Mouse (Mus musculus) spleen, embryonic (tissue): Measurements from ENCODE around the gene Kmt5c.

Source experiments
- CTCF ChIA-PET: fragments of 350-600 bp; sonication (Branson Sonifier 250); formaldehyde crosslinking; loops from one replicate; lab custom pipeline; 2022; lab: Charles Lee

Kmt5c gene

DNA sequence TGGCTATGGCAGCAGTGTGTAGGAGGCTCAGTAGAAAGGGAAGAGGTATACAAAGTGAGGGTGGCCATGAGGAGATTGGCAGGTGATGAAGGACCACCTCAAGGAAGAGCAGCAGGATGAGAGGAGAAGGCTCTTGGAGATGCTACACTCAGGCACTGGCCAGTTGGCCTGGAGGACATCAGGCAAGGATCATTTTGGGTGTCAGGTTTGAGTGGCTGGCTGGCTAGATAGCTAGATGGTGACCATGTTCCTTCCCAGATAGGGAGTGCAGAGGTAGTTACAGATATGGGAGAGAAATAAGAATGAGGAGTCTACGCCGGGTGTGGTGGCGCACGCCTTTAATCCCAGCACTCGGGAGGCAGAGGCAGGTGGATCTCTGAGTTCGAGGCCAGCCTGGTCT is 5.0 kb downstream of the Kmt5c start:
- CTCF ChIA-PET = no interaction called here

- CTCF ChIA-PET = no interaction called here
These were observed 6.5 kb downstream of the Kmt5c start for GRCm38 (mm10) chr7:4746326-4746980.

DNA sequence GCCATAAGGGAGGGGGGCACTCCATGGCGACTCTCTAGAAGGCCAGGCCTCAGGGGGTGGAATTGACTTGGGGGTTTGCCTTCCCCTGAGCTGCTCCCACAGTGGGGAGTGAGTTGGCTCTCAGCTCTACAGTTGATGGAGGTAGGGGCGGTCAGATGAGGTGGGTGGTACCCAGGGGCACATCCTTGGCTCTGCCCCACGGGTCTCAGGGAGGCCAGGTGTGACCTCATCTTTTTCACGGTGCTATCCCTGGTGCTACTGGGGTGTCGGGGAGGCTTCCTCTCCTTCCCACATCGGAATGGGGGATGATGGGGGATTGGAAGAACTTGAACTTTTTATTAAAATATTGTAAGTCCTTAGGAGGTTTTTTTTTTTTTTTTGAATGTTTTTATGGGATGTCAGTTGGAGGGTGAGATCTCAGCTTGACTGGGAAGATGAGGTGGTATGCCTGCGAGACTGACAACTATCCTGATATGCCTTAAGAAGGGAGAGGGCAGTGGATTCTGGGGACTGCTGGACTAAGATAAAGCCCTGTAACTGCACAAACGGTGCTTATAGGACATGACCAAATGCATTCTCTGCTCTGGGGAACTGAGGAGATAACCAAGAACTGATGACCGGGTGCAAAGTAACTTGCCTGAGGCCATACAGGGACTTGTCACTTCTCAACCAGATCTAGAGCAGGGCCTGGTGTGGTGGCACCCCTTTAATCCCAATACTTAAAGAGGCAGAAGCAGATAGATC is 7.4 kb downstream of the Kmt5c start:
- CTCF ChIA-PET = interaction anchor here (0.6 kb wide), 1 partner anchor 309 kb away, joined by 3 read pairs; no protein-coding TSS in a partner anchor

DNA sequence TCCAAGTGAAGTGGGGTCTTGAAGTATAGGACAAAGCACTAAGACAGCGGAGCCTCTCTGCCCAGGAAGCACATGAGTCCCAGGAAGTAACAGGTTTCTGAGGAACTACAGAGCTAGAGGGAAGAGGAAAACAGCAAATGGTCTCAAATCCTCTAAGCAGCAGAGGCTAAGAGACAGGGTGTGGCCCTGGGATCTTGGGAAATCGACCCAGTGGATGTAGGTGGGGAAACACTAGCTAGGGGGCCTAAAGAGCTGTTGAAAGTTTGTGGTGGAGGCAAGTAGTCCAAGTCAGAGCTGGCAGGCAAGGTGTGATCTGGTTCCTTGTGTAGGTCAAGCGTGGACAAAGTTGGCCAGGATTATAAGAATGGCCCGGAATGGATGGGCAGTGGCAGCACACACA is 8.4 kb downstream of the Kmt5c start:
- CTCF ChIA-PET = no interaction called here

- CTCF ChIA-PET = no interaction called here
These were observed 9.3 kb downstream of the Kmt5c start for GRCm38 (mm10) chr7:4749169-4749568.

DNA sequence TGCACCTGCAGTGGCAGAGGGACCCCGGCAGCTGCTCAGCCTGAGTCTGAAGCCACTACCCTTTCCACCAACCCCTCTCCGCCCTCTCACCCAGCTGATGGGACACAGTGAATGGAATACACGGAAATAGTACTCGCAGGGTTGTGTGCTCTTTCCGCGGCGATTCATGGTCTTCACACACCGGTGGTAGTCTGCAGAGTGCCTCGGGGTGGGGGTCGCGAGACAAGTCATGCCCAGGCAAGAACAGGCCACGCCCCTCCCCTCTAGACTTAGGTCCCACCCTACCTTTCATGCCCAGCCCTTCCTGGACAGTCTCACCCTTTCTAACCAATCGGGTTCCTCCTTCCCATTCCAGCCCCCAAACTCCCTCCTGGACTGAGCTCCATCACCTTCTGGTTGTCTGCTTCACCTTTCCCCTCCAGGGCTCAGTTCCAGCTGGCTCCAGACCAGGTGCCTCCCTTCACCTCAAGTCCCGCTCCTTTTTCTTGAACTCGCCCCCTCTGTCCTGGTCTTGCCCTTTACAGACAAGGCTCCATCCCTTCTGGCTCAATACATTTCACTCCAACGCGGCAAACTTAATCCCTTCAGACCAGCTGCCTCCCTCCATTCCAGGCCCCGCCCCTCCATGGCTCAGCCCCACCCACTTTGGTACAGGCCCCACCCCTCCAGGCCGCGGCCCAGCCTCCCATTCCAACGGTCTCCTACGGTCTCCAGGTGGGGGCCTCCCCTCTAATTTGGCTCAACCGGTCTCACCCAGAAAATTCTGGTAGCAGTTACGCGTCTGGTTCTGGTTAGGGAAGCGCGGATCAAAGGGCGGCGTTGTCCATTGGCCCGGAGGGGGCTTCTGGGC is 12.3 kb downstream of the Kmt5c start:
- CTCF ChIA-PET = interaction anchor here (0.6 kb wide), 1 partner anchor 188 kb away, joined by 3 read pairs; no protein-coding TSS in a partner anchor

DNA sequence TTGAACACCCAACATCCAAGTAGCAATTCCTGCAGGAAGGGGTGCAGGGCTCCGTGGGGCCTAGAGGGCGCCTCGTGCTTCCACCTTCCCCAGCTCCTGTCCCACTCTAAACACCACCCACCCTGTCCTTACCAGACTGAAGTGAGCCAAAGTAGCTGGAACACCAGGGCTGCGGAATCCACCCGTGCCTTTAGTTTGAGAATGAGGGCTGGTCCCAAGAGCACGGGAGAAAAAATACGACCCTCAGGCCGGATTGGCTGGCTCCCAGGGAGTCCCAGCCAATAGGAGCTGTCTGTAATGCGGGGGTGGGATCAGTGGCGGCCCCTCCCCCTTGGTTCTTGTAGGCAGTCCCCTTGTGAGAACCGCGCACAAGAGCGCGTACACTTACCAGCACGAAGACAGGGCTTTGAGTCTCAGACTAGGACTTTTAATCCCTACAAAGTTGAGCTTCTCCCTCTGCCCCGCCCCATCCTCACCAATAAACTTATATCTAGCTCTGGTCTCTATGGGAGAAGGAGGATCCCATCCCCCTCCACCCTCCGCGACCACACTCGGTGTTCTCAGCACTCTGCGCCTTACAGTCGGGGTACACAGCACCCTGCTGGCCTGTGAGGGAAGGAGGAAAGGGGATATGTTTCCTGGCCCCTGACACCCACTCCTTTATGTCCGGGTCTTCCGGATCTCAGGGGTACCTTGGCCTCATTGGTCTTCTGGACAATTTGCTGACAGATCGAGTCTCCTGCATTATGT is 13.1 kb downstream of the Kmt5c start, which contains the start of gene Cox6b2:
Gene Cox6b2, minus strand, starts transcription at position 274 of the 750 bp plus-strand sequence.
- CTCF ChIA-PET = interaction anchor here (0.6 kb wide), 1 partner anchor 187 kb away, joined by 3 read pairs; no protein-coding TSS in a partner anchor

DNA sequence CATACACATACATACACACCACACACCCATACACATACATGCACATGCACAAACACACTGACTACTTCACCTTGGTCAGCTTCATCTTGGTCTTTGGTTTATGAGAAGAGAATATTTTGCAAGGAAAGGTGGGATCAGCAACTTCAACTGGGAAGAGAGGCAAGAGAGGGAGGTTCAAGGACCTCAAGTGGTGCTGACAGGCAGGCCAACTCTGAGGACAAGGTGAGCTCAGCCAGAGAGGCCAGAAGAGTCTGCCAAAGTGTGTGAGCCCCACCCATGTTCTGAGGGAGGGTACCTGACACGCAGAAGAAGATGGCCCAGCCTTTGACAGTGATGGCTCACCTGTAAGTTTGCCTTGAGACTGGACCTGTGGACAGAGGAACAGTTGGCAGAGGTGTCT is 19.8 kb downstream of the Kmt5c start:
- CTCF ChIA-PET = no interaction called here

DNA sequence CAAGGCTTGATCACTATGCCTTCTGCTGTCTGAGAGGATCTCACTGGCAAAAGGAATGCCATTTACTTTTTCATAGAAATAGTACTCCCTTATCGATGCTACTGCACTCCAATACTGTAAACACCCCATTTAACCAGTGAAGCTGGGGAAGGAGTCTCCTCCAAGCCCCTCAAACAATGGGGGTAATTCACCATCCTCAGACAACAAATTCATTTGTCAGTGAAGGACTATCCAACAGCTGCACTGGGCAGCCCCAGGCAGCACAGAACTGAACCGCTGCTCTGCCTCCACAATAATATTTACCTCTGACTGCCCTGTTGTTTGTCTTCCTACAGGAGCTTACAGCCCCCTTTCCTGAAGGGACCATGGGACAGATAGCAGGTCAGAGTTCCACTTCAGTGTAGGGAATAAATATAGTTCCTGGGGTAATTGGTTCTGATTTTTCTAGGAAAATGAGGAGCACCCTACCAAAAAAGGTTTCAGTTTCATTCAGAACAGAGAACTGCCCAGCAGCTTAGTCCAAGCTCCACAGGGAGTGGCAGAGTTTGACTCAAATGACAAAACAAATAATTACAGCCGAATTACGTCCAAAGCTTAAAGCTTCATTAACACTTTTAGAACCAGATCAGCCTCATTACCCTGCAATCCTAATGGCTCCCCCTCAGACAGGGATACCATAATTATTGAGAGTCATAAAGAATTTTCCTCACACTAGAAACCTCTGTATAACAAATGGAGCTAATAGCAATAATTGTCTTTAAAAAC is 25.2 kb downstream of the Kmt5c start:
- CTCF ChIA-PET = interaction anchor here (0.6 kb wide), 2 partner anchors 9 to 16 kb away, joined by 3 to 5 read pairs; no protein-coding TSS in a partner anchor

- CTCF ChIA-PET = no interaction called here
These were observed 31.3 kb downstream of the Kmt5c start, which contains the start of gene Fam71e2 for GRCm38 (mm10) chr7:4771202-4771601. Fam71e2 (minus strand) TSS chr7:4771302.

GRCm38 (mm10) chr7:4776131-4776530 is 36.2 kb downstream of the Kmt5c start:
- CTCF ChIA-PET = no interaction called here

DNA sequence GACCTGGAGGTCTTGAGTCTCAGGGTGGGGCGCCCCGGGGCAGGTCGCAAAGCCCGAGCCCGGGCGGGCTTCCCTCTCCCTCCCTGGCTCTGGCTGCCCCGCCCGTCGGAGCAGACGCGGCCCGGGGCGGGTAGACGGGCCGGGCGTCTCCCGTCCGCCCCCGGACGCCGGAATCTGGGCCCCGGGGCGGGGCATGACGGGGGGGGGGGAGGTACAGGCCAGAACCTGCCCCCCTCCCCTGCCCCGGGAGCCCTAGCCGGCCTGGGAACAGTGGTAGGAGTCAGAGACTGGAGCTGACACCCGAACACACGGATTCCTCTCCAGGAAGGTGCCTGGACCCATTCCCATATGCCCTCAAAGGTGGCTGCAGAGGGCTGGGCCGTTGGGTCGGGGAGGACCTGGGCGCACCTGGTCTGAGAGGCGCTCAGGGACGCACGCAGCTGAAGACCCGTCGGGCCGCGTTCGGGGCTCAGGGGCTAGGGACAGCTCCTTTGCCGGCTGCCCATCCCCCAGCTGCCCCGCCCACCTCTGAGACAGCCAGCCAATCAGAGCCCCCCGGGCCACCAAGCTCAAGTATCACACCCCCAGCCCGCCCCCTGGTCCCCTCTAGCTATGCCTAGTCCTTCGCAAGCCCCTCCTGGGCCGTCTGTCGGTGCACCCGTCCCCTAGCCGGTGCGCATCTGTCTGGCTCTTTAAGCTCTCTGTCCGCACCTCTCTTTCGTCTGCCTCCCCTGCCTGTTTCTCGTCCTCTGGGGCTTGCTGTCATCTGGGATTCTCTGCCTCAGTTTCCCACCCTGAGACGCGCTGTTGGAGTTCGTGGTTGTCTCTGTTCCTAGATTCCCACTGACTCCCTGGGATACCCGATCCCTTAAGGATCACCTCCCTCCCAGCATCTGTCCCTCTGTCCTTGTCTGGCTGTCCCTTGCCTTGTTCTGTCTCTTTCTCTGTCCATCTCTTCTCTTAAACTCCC is 37.2 kb downstream of the Kmt5c start:
- CTCF ChIA-PET = no interaction called here

GRCm38 (mm10) chr7:4777851-4778637 is 38.1 kb downstream of the Kmt5c start:
- CTCF ChIA-PET = no interaction called here

- CTCF ChIA-PET = no interaction called here
These were observed 40.0 kb downstream of the Kmt5c start for GRCm38 (mm10) chr7:4779921-4780320.

- CTCF ChIA-PET = no interaction called here
These were observed 42.2 kb downstream of the Kmt5c start for GRCm38 (mm10) chr7:4782130-4782529.

GRCm38 (mm10) chr7:4782759-4783158 is 42.8 kb downstream of the Kmt5c start, which contains the start of the genes Il11 and Tmem190:
Il11 (minus strand) TSS chr7:4782859.
Tmem190 (plus strand) TSS chr7:4782937.
- CTCF ChIA-PET = no interaction called here

DNA sequence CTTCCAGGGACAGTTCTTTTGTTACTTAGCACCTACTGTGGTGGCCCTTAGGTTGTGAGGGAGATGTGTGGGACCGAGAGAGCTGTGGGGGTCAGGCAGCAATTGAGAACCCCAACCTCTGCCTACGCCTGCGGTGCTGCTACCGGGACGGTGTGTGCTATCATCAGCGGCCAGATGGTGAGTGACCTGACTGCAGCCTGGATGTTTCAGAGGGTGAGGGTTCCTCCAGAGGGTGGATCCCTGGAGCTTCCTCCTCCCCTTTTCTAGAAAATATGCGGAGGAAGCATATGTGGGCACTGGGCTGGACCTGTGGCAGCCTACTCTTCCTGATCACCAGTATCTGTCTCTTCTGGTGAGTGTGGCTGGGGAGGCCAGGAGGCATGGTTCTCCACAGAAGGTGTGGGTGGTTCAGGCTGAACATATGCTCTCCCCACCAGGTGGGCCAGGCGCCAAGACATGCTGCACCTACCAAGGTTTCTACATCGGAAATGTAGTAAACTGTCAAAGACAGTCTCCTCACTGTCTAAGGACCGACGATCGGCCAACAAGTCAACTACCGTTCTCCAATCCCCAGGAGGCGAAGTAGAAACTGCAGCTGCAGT is 43.9 kb downstream of the Kmt5c start:
- CTCF ChIA-PET = no interaction called here
